Mouse (Mus musculus): ENCODE results near the gene Phb2.

- TF ChIP-seq CTCF (IDR thresholded peaks at IDR 0.05; ENCODE audit: extremely low read depth, insufficient read depth, low read length), result peak; percentile 90
- peak; percentile 68; the same call in 1 of the 2 replicates for TF ChIP-seq POLR2A (IDR thresholded peaks at IDR 0.05; ENCODE audit: extremely low read depth, insufficient read depth, low read length)
Measured at GRCm38 (mm10) chr6:124759259-124759658, 47.1 kb downstream of the Phb2 start.

Data from cortical plate, adult 2 months (tissue).